Mouse (Mus musculus) neural tube, embryonic 15.5 days (tissue): ENCODE measurements around the gene Mei1. TPM values are rescaled to one million over a fixed set of nuclear protein-coding genes. Genes with fewer than 3 reads are reported as not detected.

Experiments
- ATAC-seq: fragments of 200-750 bp; cut with Nextera tagmentation; 2 replicates; pipeline ENCODE4 v1.8.0; 2017; ENCODE audit warnings: mild to moderate bottlenecking, moderate TSS enrichment, moderate library complexity; ENCODE audit not compliant: low FRiP score
- H3K27ac ChIP-seq: fragments of 300-500 bp; sonication (generic); replicated peaks from 2 replicates; pipeline ENCODE4 v1.5.1; 2015; ENCODE audit warnings: mild to moderate bottlenecking, inconsistent platforms
- H3K27me3 ChIP-seq: fragments of 300-500 bp; sonication (generic); replicated peaks from 2 replicates; pipeline ENCODE4 v1.6.1; 2015; ENCODE audit warnings: inconsistent platforms
- H3K36me3 ChIP-seq: fragments of 300-500 bp; sonication (generic); 2 replicates; pipeline ENCODE4 v1.6.1; 2015; ENCODE audit warnings: inconsistent platforms
- H3K4me1 ChIP-seq: fragments of 300-500 bp; sonication (generic); 2 replicates; pipeline ENCODE4 v1.6.1; 2015; ENCODE audit warnings: inconsistent platforms
- H3K4me2 ChIP-seq: fragments of 300-500 bp; sonication (generic); 2 replicates; pipeline ENCODE4 v1.6.1; 2015; ENCODE audit warnings: inconsistent platforms, mild to moderate bottlenecking, moderate library complexity
- H3K4me3 ChIP-seq: fragments of 300-500 bp; sonication (generic); replicated peaks from 2 replicates; pipeline ENCODE4 v1.5.1; 2015; ENCODE audit warnings: mild to moderate bottlenecking, inconsistent platforms
- H3K9ac ChIP-seq: fragments of 300-500 bp; sonication (generic); replicated peaks from 2 replicates; pipeline ENCODE4 v1.6.1; 2015; ENCODE audit warnings: mild to moderate bottlenecking, inconsistent platforms
- H3K9me3 ChIP-seq: fragments of 300-500 bp; sonication (generic); replicated peaks from 2 replicates; pipeline ENCODE4 v1.6.1; 2016; ENCODE audit warnings: inconsistent platforms
- whole genome bisulfite sequencing: fragments of 180-500 bp; shearing (Covaris S2); methylation state at CpG from one replicate; pipeline ENCODE4 v1.1.7; 2015; ENCODE audit warnings: mixed read lengths; 5-methylcytosine and 5-hydroxymethylcytosine counted together
- polyA plus RNA-seq: library from polyadenylated mRNA; unstranded; fragments of >200 nt; fragmentation: Nextera tagmentation; extraction: Ambion mirVana; gene quantifications from 2 replicates; pipeline ENCODE4 v1.2.1, GENCODE M21; 2015

Gene Mei1
- polyA plus RNA-seq, 1 experiment from 2014 or later, result 0.05 TPM

GRCm38 (mm10) chr15:82047080-82047883, 22.5 kb upstream of the Mei1 start, which contains the start of gene Snu13:
Gene Snu13 (minus strand): TSS chr15:82047598.
- Histone ChIP-seq H3K9me3 (no peaks in the 10 kb centered on the region), H3K36me3 (peaks cover 12% of the 10 kb centered on the region), H3K4me2 (peak within 1 kb of the TSS; percentile 92), H3K4me3 (peak within 1 kb of the TSS; percentile 100), H3K9ac (peak within 1 kb of the TSS; percentile 90), H3K4me1 (peaks cover 27% of the 10 kb centered on the region), H3K27ac (peak within 1 kb of the TSS; percentile 91), H3K27me3 (no peaks in the 10 kb centered on the region)
- 1% methylated on average over 71 of the region's 74 CpGs for WGBS
- ATAC-seq, result peak; percentile 89

- no peaks in the 10 kb centered on the region for H3K36me3 ChIP-seq
- H3K9ac ChIP-seq, result no peak overlapping the region
- H3K4me1 ChIP-seq, result peaks cover 6% of the 10 kb centered on the region
- H3K27ac ChIP-seq, result no peak overlapping the region
- no peak for ATAC-seq
- H3K4me3 ChIP-seq, result no peak overlapping the region
- no peaks in the 10 kb centered on the region for H3K27me3 ChIP-seq
- no peak overlapping the region for H3K4me2 ChIP-seq
- WGBS, result 72% methylated on average over 5 of the region's 5 CpGs
- no peaks in the 10 kb centered on the region for H3K9me3 ChIP-seq
Observed at GRCm38 (mm10) chr15:82052544-82052943, 17.3 kb upstream of the Mei1 start.

GRCm38 (mm10) chr15:82058719-82059201, 11.0 kb upstream of the Mei1 start, which contains the start of gene 4930407I10Rik:
Gene 4930407I10Rik (plus strand): TSS chr15:82059151.
- Histone ChIP-seq H3K9ac (no peak within 1 kb of the TSS), H3K27ac (no peak within 1 kb of the TSS), H3K27me3 (0 out of 2 replicates have a peak, but pooled peaks cover 3% of the 10 kb centered on the region), H3K4me3 (no peak within 1 kb of the TSS), H3K36me3 (no peaks in the 10 kb centered on the region), H3K9me3 (no peaks in the 10 kb centered on the region), H3K4me2 (no peak within 1 kb of the TSS), H3K4me1 (no peaks in the 10 kb centered on the region)
- 83% methylated on average over 1 of the region's 1 CpGs for WGBS
- no peak for ATAC-seq

DNA sequence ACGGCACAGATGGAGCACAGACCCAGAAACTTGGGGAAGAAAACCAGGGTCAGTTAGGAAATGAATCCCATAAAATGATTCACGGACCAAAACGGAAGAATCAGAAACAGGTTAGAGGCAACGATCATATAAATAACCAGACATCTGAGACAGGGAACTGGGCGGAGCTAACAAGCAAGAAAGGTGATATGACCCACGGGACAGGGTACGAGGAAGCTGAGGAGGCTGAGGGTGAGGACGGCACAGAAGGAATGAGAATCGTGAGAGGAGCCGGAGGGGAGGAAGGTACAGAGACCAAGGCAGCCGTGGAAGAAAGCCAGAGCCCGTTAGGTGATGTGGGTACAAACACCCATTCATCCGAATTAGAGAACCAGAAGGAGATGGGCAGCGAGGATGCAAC, 5.9 kb upstream of the Mei1 start:
- H3K4me3 ChIP-seq, result no peak overlapping the region
- no peaks in the 10 kb centered on the region for H3K9me3 ChIP-seq
- H3K27ac ChIP-seq, result no peak overlapping the region
- H3K9ac ChIP-seq, result no peak overlapping the region
- no peaks in the 10 kb centered on the region for H3K36me3 ChIP-seq
- ATAC-seq, result no peak
- 77% methylated on average over 14 of the region's 14 CpGs for WGBS
- H3K4me1 ChIP-seq, result no peaks in the 10 kb centered on the region
- H3K4me2 ChIP-seq, result no peak overlapping the region
- peaks cover 24% of the 10 kb centered on the region for H3K27me3 ChIP-seq

DNA sequence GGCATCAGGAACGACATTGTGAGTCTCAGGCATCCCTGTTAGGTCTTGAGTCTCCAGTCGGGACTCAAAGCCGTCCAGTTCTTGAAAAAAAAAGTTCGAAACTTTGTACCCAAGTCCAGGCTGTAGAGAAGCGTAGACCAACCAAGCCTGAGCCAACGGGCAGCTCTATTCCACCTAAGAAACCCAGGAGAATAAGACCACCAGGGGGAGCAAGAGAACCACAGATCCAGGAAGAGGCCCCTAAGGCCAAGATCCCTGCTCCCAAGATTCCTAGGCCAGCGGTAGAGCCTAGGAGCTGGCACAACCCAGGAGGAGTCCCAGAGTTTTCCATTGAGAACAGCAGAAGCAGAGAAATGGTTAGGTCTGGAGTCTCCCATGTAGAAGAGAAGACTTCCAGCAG, 4.3 kb upstream of the Mei1 start:
- ATAC-seq, result no peak
- H3K9me3 ChIP-seq, result no peaks in the 10 kb centered on the region

DNA sequence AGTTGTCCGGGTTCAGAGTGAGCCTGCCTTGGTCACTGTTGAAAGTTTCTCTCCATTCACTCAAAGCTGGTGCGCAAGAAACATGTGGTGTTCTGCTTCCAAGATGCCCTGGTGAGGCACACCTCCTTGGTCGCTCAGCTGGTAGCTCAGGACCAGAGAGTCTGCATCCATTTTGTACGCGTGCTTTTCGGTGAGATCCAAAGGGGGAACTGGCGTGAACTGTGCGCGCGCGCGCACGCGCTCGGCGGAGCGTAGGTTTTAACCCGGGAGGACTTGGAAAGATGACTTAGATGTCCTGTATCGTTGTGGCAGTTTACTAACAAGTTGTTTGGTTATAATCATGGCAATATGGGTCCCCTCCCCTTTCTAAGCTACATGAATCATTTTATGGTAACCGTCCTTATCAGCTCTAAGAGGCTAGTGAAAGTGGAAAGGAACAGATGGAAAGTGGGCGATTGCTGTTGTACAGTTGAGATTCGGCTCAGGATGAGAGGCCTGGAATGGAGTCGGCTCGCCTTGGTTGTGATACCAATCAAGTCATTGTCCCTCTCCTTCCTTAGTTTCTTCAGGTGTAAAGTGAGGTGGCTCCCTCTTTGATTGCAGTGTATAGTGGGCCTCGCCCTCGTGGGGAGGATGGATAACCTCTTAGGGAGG, 2.1 kb downstream of the Mei1 start:
- 91% methylated on average over 26 of the region's 26 CpGs for WGBS
- Histone ChIP-seq H3K4me1 (0 out of 2 replicates have a peak, but pooled peaks cover 5% of the 10 kb centered on the region), H3K4me2 (no peak overlapping the region), H3K27ac (no peak overlapping the region), H3K36me3 (no peaks in the 10 kb centered on the region), H3K4me3 (no peak overlapping the region), H3K9ac (no peak overlapping the region), H3K9me3 (no peaks in the 10 kb centered on the region), H3K27me3 (peaks cover 43% of the 10 kb centered on the region)
- ATAC-seq, result no peak

More for the DNA sequence above, 4.3 kb upstream of the Mei1 start:
- WGBS, result 18% methylated on average over 7 of the region's 7 CpGs
- Histone ChIP-seq H3K9ac (no peak overlapping the region), H3K4me1 (0 out of 2 replicates have a peak, but pooled peaks cover 5% of the 10 kb centered on the region), H3K27ac (no peak overlapping the region), H3K4me3 (no peak overlapping the region), H3K36me3 (no peaks in the 10 kb centered on the region), H3K27me3 (peaks cover 40% of the 10 kb centered on the region), H3K4me2 (no peak overlapping the region)

- H3K4me3 ChIP-seq, result no peak overlapping the region
- H3K9ac ChIP-seq, result no peak overlapping the region
- H3K27ac ChIP-seq, result no peak overlapping the region
- ATAC-seq, result no peak
- 87% methylated on average over 7 of the region's 7 CpGs for WGBS
- 0 out of 2 replicates have a peak, but pooled peaks cover 5% of the 10 kb centered on the region for H3K4me1 ChIP-seq
- no peak overlapping the region for H3K4me2 ChIP-seq
- H3K36me3 ChIP-seq, result no peaks in the 10 kb centered on the region
- peaks cover 39% of the 10 kb centered on the region for H3K27me3 ChIP-seq
- H3K9me3 ChIP-seq, result no peaks in the 10 kb centered on the region
Observed at GRCm38 (mm10) chr15:82073490-82073889, 3.7 kb downstream of the Mei1 start.

GRCm38 (mm10) chr15:82079883-82080282, 10.1 kb downstream of the Mei1 start:
- Histone ChIP-seq H3K4me3 (no peak overlapping the region), H3K27me3 (0 out of 2 replicates have a peak, but pooled peaks cover 1% of the 10 kb centered on the region), H3K4me1 (no peaks in the 10 kb centered on the region), H3K9me3 (no peaks in the 10 kb centered on the region), H3K9ac (no peak overlapping the region), H3K27ac (no peak overlapping the region), H3K4me2 (no peak overlapping the region), H3K36me3 (no peaks in the 10 kb centered on the region)
- ATAC-seq, result no peak
- 66% methylated on average over 10 of the region's 10 CpGs for WGBS

- no peaks in the 10 kb centered on the region for H3K9me3 ChIP-seq
- 41% methylated on average over 7 of the region's 7 CpGs for WGBS
- H3K4me3 ChIP-seq, result no peak overlapping the region
- H3K27me3 ChIP-seq, result no peaks in the 10 kb centered on the region
- ATAC-seq, result no peak
- H3K4me2 ChIP-seq, result no peak overlapping the region
- no peak overlapping the region for H3K9ac ChIP-seq
- H3K4me1 ChIP-seq, result no peaks in the 10 kb centered on the region
- H3K36me3 ChIP-seq, result no peaks in the 10 kb centered on the region
- H3K27ac ChIP-seq, result no peak overlapping the region
Observed at GRCm38 (mm10) chr15:82081161-82081560, 11.4 kb downstream of the Mei1 start.

GRCm38 (mm10) chr15:82085606-82086005, 15.8 kb downstream of the Mei1 start:
- no peak for ATAC-seq
- H3K4me2 ChIP-seq, result no peak overlapping the region
- no peaks in the 10 kb centered on the region for H3K4me1 ChIP-seq
- H3K36me3 ChIP-seq, result no peaks in the 10 kb centered on the region
- no peak overlapping the region for H3K4me3 ChIP-seq
- H3K9ac ChIP-seq, result no peak overlapping the region
- H3K9me3 ChIP-seq, result no peaks in the 10 kb centered on the region
- H3K27ac ChIP-seq, result no peak overlapping the region
- 90% methylated on average over 9 of the region's 9 CpGs for WGBS
- no peaks in the 10 kb centered on the region for H3K27me3 ChIP-seq

GRCm38 (mm10) chr15:82086131-82086530, 16.3 kb downstream of the Mei1 start:
- 85% methylated on average over 12 of the region's 12 CpGs for WGBS
- Histone ChIP-seq H3K27me3 (no peaks in the 10 kb centered on the region), H3K36me3 (no peaks in the 10 kb centered on the region), H3K4me3 (no peak overlapping the region), H3K4me2 (no peak overlapping the region), H3K9ac (no peak overlapping the region), H3K27ac (no peak overlapping the region), H3K9me3 (no peaks in the 10 kb centered on the region), H3K4me1 (no peaks in the 10 kb centered on the region)
- no peak for ATAC-seq

DNA sequence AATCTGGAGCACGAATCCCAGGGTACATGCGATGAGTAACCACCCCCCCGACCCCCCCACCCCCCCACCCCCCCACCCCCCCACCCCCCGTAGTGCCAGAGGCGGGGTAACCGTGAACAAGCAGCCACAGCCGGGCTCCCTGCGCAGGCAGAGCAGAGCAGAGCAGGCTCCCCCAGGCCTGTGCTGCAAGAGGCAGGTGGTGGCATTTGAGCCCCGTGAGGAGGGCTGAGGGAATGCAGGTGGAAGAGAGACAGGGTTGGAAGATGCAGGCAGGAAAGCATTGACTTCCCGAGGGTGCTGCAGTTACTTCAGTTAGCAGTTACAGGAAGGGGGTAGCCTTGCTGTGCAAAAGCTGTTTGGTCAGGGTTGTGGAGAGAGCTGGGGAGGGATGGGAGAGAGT, 17.5 kb downstream of the Mei1 start:
- no peak for ATAC-seq
- 11% methylated on average over 10 of the region's 10 CpGs for WGBS

More for the DNA sequence above, 17.5 kb downstream of the Mei1 start:
- H3K27me3 ChIP-seq, result no peaks in the 10 kb centered on the region
- no peak overlapping the region for H3K4me2 ChIP-seq
- no peaks in the 10 kb centered on the region for H3K9me3 ChIP-seq
- H3K36me3 ChIP-seq, result no peaks in the 10 kb centered on the region
- no peak overlapping the region for H3K4me3 ChIP-seq
- no peak overlapping the region for H3K27ac ChIP-seq
- no peaks in the 10 kb centered on the region for H3K4me1 ChIP-seq
- no peak overlapping the region for H3K9ac ChIP-seq
